Mouse (Mus musculus) B cell, adult 2 months (primary cell): ENCODE measurements around the gene Ccdc89.

Source experiments
- DNase-seq, 2 experiments: peaks; one replicate each; pipeline ENCODE4 v3.0.0; 2022

Ccdc89 gene

GRCm38 (mm10) chr7:90475793-90476312 lies 49.5 kb downstream of the Ccdc89 start, which contains the start of gene Tmem126b:
Gene Tmem126b (minus strand): TSS chr7:90476001.
- DNase-seq = peak; percentile 100

- DNase-seq = peak in 1 of 2 experiments; percentile 25
These were observed 50.2 kb downstream of the Ccdc89 start, which contains the start of gene Dlg2 for GRCm38 (mm10) chr7:90476313-90477245. Gene Dlg2 (plus strand): TSS chr7:90476672.
